Mouse (Mus musculus) adrenal gland, postnatal 25 days (tissue): ENCODE results near the gene Prkg1. TPM values are rescaled to one million over a fixed set of nuclear protein-coding genes. Genes with fewer than 3 reads are reported as not detected.
"Not testable (repeated sequence)": the region's sequence is repeated elsewhere in the genome, so short reads cannot be mapped to it uniquely, and the experiment has no call there.

Experiments used
- DNase-seq: peaks from one replicate; pipeline ENCODE4 v3.0.0; 2021; ENCODE audit warnings: mixed read lengths
- total RNA-seq: library from RNA; stranded (reverse); gene quantifications from 2 replicates; pipeline ENCODE4 v1.2.3, GENCODE M21; 2021

Prkg1 gene
- total RNA-seq, 1 experiment from 2014 or later: 7.7 TPM

GRCm38 (mm10) chr19:30613150-30613865 is 1151.5 kb downstream of the Prkg1 start:
- DNase-seq: no peak

- DNase-seq: no peak
These were observed 1178.5 kb downstream of the Prkg1 start for GRCm38 (mm10) chr19:30586366-30586765.

- DNase-seq: no peak
These were observed 1200.3 kb downstream of the Prkg1 start for GRCm38 (mm10) chr19:30564516-30564915.

GRCm38 (mm10) chr19:30563876-30564275 is 1201.0 kb downstream of the Prkg1 start:
- no peak for DNase-seq

GRCm38 (mm10) chr19:30558024-30558423 is 1206.8 kb downstream of the Prkg1 start:
- DNase-seq: no peak

GRCm38 (mm10) chr19:30554467-30554881 is 1210.4 kb downstream of the Prkg1 start:
- DNase-seq: peak; percentile 59

- no peak for DNase-seq
These were observed 1211.1 kb downstream of the Prkg1 start for GRCm38 (mm10) chr19:30553740-30554139.

- DNase-seq: no peak
These were observed 1212.6 kb downstream of the Prkg1 start for GRCm38 (mm10) chr19:30552260-30552659.

GRCm38 (mm10) chr19:30549854-30550647 is 1214.8 kb downstream of the Prkg1 start:
- DNase-seq: no peak

- DNase-seq: peak; percentile 6
These were observed 1215.6 kb downstream of the Prkg1 start, which contains the start of gene Dkk1 for GRCm38 (mm10) chr19:30549044-30549853. Dkk1 (minus strand) TSS chr19:30549665.

GRCm38 (mm10) chr19:30548411-30549043 is 1216.3 kb downstream of the Prkg1 start:
- DNase-seq: no peak

GRCm38 (mm10) chr19:30539365-30539941 is 1225.4 kb downstream of the Prkg1 start:
- DNase-seq: not testable (repeated sequence)

GRCm38 (mm10) chr19:30516771-30517170 is 1248.1 kb downstream of the Prkg1 start:
- no peak for DNase-seq

Other genes starting within 250 kb of the Prkg1 start
- 0.86 TPM in 1 of 2 replicates, not detected in the other for gene A1cf, start 103.7 kb upstream of the Prkg1 start, total RNA-seq